Mouse (Mus musculus): ENCODE measurements around the gene Wdsub1. TPM values are rescaled to one million over a fixed set of nuclear protein-coding genes. Genes with fewer than 3 reads are reported as not detected.

Gene Wdsub1
- polyA plus RNA-seq, 1 experiment from 2014 or later, result 14.0 TPM

- Histone ChIP-seq H3K36me3 (ENCODE audit: control insufficient read depth, insufficient read depth) (no peaks in the 10 kb centered on the region), H3K9me3 (ENCODE audit: control insufficient read depth, low read length) (peaks cover 4% of the 10 kb centered on the region), H3K4me1 (replicated peaks; ENCODE audit: control insufficient read depth, insufficient read depth, low read length) (peaks cover 8% of the 10 kb centered on the region; the same call in 1 of the 2 replicates), H3K27ac (ENCODE audit: low read length) (no peak overlapping the region), H3K27me3 (replicated peaks; ENCODE audit: control insufficient read depth, insufficient read depth, low read length) (no peaks in the 10 kb centered on the region), H3K4me2 (ENCODE audit: low read length) (peak overlapping the region; percentile 96), H3K9ac (replicated peaks; ENCODE audit: low read depth, low read length) (no peak overlapping the region), H3K4me3 (replicated peaks; ENCODE audit: low read length) (peak overlapping the region; percentile 89)
- ATAC-seq, result peak; percentile 31
- WGBS, result 72% methylated on average over 8 of the region's 8 CpGs
Measured at GRCm38 (mm10) chr2:59882742-59883281, 421 bp upstream of the Wdsub1 start.

- Histone ChIP-seq H3K27ac (ENCODE audit: low read length) (no peak overlapping the region), H3K4me2 (ENCODE audit: low read length) (peak overlapping the region; percentile 96), H3K9ac (replicated peaks; ENCODE audit: low read depth, low read length) (no peak overlapping the region), H3K4me1 (replicated peaks; ENCODE audit: control insufficient read depth, insufficient read depth, low read length) (peaks cover 8% of the 10 kb centered on the region; the same call in 1 of the 2 replicates), H3K9me3 (ENCODE audit: control insufficient read depth, low read length) (peaks cover 4% of the 10 kb centered on the region), H3K27me3 (replicated peaks; ENCODE audit: control insufficient read depth, insufficient read depth, low read length) (no peaks in the 10 kb centered on the region), H3K4me3 (replicated peaks; ENCODE audit: low read length) (no peak overlapping the region), H3K36me3 (ENCODE audit: control insufficient read depth, insufficient read depth) (no peaks in the 10 kb centered on the region)
- no peak for ATAC-seq
- 80% methylated on average over 6 of the region's 6 CpGs for WGBS
Measured at GRCm38 (mm10) chr2:59881404-59881803, 987 bp downstream of the Wdsub1 start.

- H3K27ac ChIP-seq (ENCODE audit: low read length), result no peak overlapping the region
- no peaks in the 10 kb centered on the region for H3K27me3 ChIP-seq (replicated peaks; ENCODE audit: control insufficient read depth, insufficient read depth, low read length)
- H3K9ac ChIP-seq (replicated peaks; ENCODE audit: low read depth, low read length), result no peak overlapping the region
- H3K4me2 ChIP-seq (ENCODE audit: low read length), result no peak overlapping the region
- WGBS, result 80% methylated on average over 19 of the region's 19 CpGs
- H3K36me3 ChIP-seq (ENCODE audit: control insufficient read depth, insufficient read depth), result no peaks in the 10 kb centered on the region
- ATAC-seq, result no peak
- peaks cover 4% of the 10 kb centered on the region for H3K9me3 ChIP-seq (ENCODE audit: control insufficient read depth, low read length)
- H3K4me3 ChIP-seq (replicated peaks; ENCODE audit: low read length), result no peak overlapping the region
- peaks cover 8% of the 10 kb centered on the region; the same call in 1 of the 2 replicates for H3K4me1 ChIP-seq (replicated peaks; ENCODE audit: control insufficient read depth, insufficient read depth, low read length)
Measured at GRCm38 (mm10) chr2:59878221-59878620, 4.2 kb downstream of the Wdsub1 start.

GRCm38 (mm10) chr2:59877335-59877734, 5.1 kb downstream of the Wdsub1 start:
- Histone ChIP-seq H3K9ac (replicated peaks; ENCODE audit: low read depth, low read length) (no peak overlapping the region), H3K27me3 (replicated peaks; ENCODE audit: control insufficient read depth, insufficient read depth, low read length) (no peaks in the 10 kb centered on the region), H3K27ac (ENCODE audit: low read length) (no peak overlapping the region), H3K36me3 (ENCODE audit: control insufficient read depth, insufficient read depth) (no peaks in the 10 kb centered on the region), H3K9me3 (ENCODE audit: control insufficient read depth, low read length) (peaks cover 4% of the 10 kb centered on the region), H3K4me2 (ENCODE audit: low read length) (no peak overlapping the region), H3K4me3 (replicated peaks; ENCODE audit: low read length) (no peak overlapping the region), H3K4me1 (replicated peaks; ENCODE audit: control insufficient read depth, insufficient read depth, low read length) (peaks cover 5% of the 10 kb centered on the region; the same call in 1 of the 2 replicates)
- 92% methylated on average over 4 of the region's 4 CpGs for whole genome bisulfite sequencing
- ATAC-seq, result no peak

- Histone ChIP-seq H3K9ac (replicated peaks; ENCODE audit: low read depth, low read length) (no peak overlapping the region), H3K4me1 (replicated peaks; ENCODE audit: control insufficient read depth, insufficient read depth, low read length) (peaks cover under 1% of the 10 kb centered on the region; the same call in 1 of the 2 replicates), H3K9me3 (ENCODE audit: control insufficient read depth, low read length) (peaks cover 4% of the 10 kb centered on the region), H3K4me2 (ENCODE audit: low read length) (no peak overlapping the region), H3K36me3 (ENCODE audit: control insufficient read depth, insufficient read depth) (no peaks in the 10 kb centered on the region), H3K27ac (ENCODE audit: low read length) (no peak overlapping the region), H3K27me3 (replicated peaks; ENCODE audit: control insufficient read depth, insufficient read depth, low read length) (no peaks in the 10 kb centered on the region), H3K4me3 (replicated peaks; ENCODE audit: low read length) (no peak overlapping the region)
- no peak for ATAC-seq
- WGBS, result 93% methylated on average over 15 of the region's 15 CpGs
Measured at GRCm38 (mm10) chr2:59876482-59876881, 5.9 kb downstream of the Wdsub1 start.

GRCm38 (mm10) chr2:59870526-59870925, 11.9 kb downstream of the Wdsub1 start:
- H3K27ac ChIP-seq (ENCODE audit: low read length), result no peak overlapping the region
- no peaks in the 10 kb centered on the region for H3K27me3 ChIP-seq (replicated peaks; ENCODE audit: control insufficient read depth, insufficient read depth, low read length)
- 89% methylated on average over 6 of the region's 6 CpGs for WGBS
- no peak overlapping the region for H3K9ac ChIP-seq (replicated peaks; ENCODE audit: low read depth, low read length)
- H3K9me3 ChIP-seq (ENCODE audit: control insufficient read depth, low read length), result no peaks in the 10 kb centered on the region
- H3K4me2 ChIP-seq (ENCODE audit: low read length), result no peak overlapping the region
- ATAC-seq, result no peak
- no peaks in the 10 kb centered on the region for H3K36me3 ChIP-seq (ENCODE audit: control insufficient read depth, insufficient read depth)
- no peak overlapping the region for H3K4me3 ChIP-seq (replicated peaks; ENCODE audit: low read length)
- no peaks in the 10 kb centered on the region for H3K4me1 ChIP-seq (replicated peaks; ENCODE audit: control insufficient read depth, insufficient read depth, low read length)

GRCm38 (mm10) chr2:59862618-59863017, 19.8 kb downstream of the Wdsub1 start:
- no peaks in the 10 kb centered on the region for H3K9me3 ChIP-seq (ENCODE audit: control insufficient read depth, low read length)
- H3K27me3 ChIP-seq (replicated peaks; ENCODE audit: control insufficient read depth, insufficient read depth, low read length), result no peaks in the 10 kb centered on the region
- H3K4me1 ChIP-seq (replicated peaks; ENCODE audit: control insufficient read depth, insufficient read depth, low read length), result no peaks in the 10 kb centered on the region
- H3K4me3 ChIP-seq (replicated peaks; ENCODE audit: low read length), result no peak overlapping the region
- H3K4me2 ChIP-seq (ENCODE audit: low read length), result no peak overlapping the region
- no peak overlapping the region for H3K27ac ChIP-seq (ENCODE audit: low read length)
- H3K9ac ChIP-seq (replicated peaks; ENCODE audit: low read depth, low read length), result no peak overlapping the region
- no peaks in the 10 kb centered on the region for H3K36me3 ChIP-seq (ENCODE audit: control insufficient read depth, insufficient read depth)
- no peak for ATAC-seq
- 92% methylated on average over 6 of the region's 6 CpGs for WGBS

- Histone ChIP-seq H3K9me3 (ENCODE audit: control insufficient read depth, low read length) (no peaks in the 10 kb centered on the region), H3K27me3 (replicated peaks; ENCODE audit: control insufficient read depth, insufficient read depth, low read length) (no peaks in the 10 kb centered on the region), H3K9ac (replicated peaks; ENCODE audit: low read depth, low read length) (no peak overlapping the region), H3K4me1 (replicated peaks; ENCODE audit: control insufficient read depth, insufficient read depth, low read length) (no peaks in the 10 kb centered on the region), H3K4me3 (replicated peaks; ENCODE audit: low read length) (no peak overlapping the region), H3K27ac (ENCODE audit: low read length) (no peak overlapping the region), H3K4me2 (ENCODE audit: low read length) (no peak overlapping the region), H3K36me3 (ENCODE audit: control insufficient read depth, insufficient read depth) (no peaks in the 10 kb centered on the region)
- no peak for ATAC-seq
- WGBS, result 77% methylated on average over 9 of the region's 9 CpGs
Measured at GRCm38 (mm10) chr2:59854363-59854762, 28.0 kb downstream of the Wdsub1 start.

- H3K4me3 ChIP-seq (replicated peaks; ENCODE audit: low read length), result no peak overlapping the region
- no peak overlapping the region for H3K27ac ChIP-seq (ENCODE audit: low read length)
- WGBS, result 72% methylated on average over 10 of the region's 10 CpGs
- H3K27me3 ChIP-seq (replicated peaks; ENCODE audit: control insufficient read depth, insufficient read depth, low read length), result no peaks in the 10 kb centered on the region
- ATAC-seq, result no peak
- H3K4me2 ChIP-seq (ENCODE audit: low read length), result no peak overlapping the region
- no peak overlapping the region for H3K9ac ChIP-seq (replicated peaks; ENCODE audit: low read depth, low read length)
- H3K4me1 ChIP-seq (replicated peaks; ENCODE audit: control insufficient read depth, insufficient read depth, low read length), result no peaks in the 10 kb centered on the region
- no peaks in the 10 kb centered on the region for H3K36me3 ChIP-seq (ENCODE audit: control insufficient read depth, insufficient read depth)
- H3K9me3 ChIP-seq (ENCODE audit: control insufficient read depth, low read length), result no peaks in the 10 kb centered on the region
Measured at GRCm38 (mm10) chr2:59853543-59853942, 28.8 kb downstream of the Wdsub1 start.

- H3K27me3 ChIP-seq (replicated peaks; ENCODE audit: control insufficient read depth, insufficient read depth, low read length), result no peaks in the 10 kb centered on the region
- H3K4me1 ChIP-seq (replicated peaks; ENCODE audit: control insufficient read depth, insufficient read depth, low read length), result no peaks in the 10 kb centered on the region
- ATAC-seq, result no peak
- no peak overlapping the region for H3K27ac ChIP-seq (ENCODE audit: low read length)
- H3K36me3 ChIP-seq (ENCODE audit: control insufficient read depth, insufficient read depth), result no peaks in the 10 kb centered on the region
- no peak overlapping the region for H3K4me2 ChIP-seq (ENCODE audit: low read length)
- 61% methylated on average over 11 of the region's 11 CpGs for WGBS
- no peaks in the 10 kb centered on the region for H3K9me3 ChIP-seq (ENCODE audit: control insufficient read depth, low read length)
- no peak overlapping the region for H3K4me3 ChIP-seq (replicated peaks; ENCODE audit: low read length)
- no peak overlapping the region for H3K9ac ChIP-seq (replicated peaks; ENCODE audit: low read depth, low read length)
Measured at GRCm38 (mm10) chr2:59852916-59853315, 29.5 kb downstream of the Wdsub1 start.

Measured in forebrain, embryonic 16.5 days (tissue).